Mouse (Mus musculus) layer of hippocampus, postnatal 25 days (tissue): ENCODE data around the gene Ptf1a. TPM values are rescaled to one million over a fixed set of nuclear protein-coding genes. Genes with fewer than 3 reads are reported as not detected.

Experiments used
- DNase-seq, 2 experiments: peaks; one replicate each; pipeline ENCODE4 v3.0.0; 2022; ENCODE audit warnings: mixed read lengths in 2 of 2, low spot score in 1 of 2; ENCODE audit errors: extremely low spot score in 1 of 2
- total RNA-seq, 2 experiments: library from RNA; stranded (reverse); gene quantifications; 2 replicates each; pipeline ENCODE4 v1.2.3; 2021

Gene Ptf1a
- total RNA-seq, 2 experiments from 2014 or later: not detected

DNA sequence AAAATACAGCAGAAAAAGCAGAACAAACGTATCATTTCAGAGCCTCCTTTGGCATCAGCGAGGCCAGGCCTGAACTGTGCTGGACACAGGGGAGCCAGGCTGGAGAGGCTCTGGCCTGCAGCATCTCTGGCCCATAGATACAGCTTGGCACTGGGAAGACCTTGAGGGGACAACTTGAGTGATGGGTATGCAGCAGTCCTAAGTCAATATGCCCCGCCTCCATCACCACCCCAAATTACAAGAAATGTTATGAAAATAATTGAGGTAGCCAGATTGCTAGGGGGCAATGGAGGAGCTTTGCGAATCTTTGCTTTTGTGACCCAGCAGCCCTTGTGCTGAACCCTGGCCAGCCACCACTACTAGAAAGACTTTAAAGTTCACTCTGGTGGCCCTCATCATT is 3.8 kb downstream of the Ptf1a start:
- DNase-seq: no peak

DNA sequence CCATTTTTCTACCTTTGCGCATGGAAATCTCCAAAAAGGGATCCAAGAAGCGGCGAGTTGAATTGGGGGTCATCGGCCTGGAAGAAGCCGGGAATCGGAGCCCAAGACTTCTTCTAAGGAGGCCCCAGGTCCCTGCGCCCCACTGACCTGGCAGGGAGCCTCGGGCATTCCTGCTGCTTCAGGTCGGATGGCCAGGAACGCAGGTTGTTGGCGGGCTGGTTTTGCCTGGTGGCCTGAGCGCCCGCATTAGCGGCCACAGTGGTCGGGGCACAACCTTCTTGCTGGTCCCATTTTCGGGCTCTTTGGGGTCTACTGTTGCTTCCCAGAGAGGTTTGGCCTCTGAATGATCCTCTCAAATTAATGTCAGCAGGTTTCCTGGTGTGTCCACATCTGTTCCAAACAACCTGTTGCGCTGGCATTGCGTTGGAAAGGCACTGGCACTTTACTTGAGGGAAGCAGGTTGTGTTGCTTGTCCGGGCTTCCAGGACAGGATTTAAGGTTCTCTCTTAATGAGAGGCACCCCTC is 7.1 kb downstream of the Ptf1a start:
- DNase-seq: no peak

DNA sequence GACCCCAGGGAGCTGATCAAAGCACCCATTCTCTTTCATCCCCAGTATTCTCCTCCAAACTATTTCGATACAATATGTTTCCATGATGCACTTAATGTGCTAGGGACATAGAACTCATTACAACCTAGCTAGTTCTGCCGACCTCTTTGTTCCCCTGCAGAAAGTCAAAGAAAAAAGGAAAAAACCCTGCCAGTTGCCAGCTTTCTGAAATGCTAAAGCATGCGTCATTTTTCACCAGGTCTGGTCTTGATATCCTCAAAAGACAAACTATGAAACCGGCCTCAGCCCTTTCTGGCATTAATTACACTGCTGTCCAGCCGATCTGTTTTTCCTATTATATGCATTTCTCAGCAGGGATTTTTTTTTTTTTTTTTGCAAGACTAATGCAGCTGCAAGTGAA is 9.8 kb downstream of the Ptf1a start:
- DNase-seq: no peak

DNA sequence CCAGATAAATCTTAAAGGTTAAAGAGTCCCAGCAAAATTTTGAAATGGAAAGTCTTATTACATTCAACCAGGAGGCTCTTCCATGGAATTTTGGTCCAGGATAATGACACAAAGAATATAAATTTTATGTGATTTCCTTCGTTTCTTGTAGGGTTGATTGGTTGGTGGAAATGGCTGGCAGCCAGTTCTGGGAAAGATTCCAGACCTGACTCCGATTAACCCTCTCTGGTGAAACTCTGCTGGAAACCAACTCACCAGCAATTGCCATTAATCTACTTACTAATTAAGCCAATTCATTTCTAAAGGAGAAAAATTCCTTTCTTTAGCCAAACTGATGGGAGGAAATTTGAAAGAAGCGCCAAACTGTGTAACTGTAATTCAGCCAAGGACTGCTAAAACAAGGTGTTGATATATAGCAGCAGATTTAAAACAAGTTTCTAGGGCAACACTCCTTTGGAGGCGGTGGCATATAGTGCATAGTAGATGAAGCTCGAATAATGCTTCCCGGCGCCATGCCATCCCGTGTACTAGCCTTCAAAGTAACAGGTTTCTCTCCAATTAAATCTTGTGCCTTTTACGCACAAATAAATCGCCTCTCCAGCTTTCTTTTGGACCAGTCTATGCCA is 10.5 kb downstream of the Ptf1a start:
- no peak for DNase-seq

DNA sequence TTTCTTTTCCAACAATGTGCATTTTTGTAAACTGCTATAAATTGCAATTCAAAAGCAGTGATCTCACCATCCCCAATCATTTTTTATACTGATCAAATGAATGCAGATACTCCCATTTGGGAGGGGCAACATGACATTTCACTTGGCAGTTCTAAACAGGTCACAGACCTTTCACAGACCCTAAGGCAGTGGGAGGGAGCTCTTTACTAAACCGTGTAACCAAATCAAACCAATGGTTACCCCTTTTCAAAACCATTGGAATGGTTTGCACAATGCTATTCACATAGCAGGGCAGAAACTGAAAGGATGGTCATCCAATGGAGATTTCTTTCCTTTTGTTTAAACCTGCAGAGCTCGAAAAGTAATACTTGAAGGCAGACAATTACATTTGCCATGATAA is 13.3 kb downstream of the Ptf1a start:
- DNase-seq: no peak

DNA sequence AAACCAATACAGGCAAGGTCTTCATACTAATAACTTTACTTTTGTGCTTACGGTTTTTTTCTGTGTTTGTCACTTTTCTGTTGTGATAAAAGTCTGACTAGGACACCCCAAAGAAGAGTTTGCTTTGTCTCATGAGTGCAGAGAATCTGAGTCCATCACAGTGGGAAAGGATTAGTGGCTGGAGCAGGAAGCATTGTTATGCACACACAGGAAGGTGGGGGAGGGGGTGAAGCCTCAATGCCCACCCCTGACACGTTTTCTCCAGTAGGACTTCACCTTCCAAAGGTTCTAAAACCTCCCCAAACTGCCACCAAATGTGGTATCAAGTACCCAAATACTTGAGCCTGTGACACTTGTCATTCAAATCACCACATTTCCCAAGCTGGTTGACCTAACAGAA is 16.5 kb downstream of the Ptf1a start:
- DNase-seq: no peak

DNA sequence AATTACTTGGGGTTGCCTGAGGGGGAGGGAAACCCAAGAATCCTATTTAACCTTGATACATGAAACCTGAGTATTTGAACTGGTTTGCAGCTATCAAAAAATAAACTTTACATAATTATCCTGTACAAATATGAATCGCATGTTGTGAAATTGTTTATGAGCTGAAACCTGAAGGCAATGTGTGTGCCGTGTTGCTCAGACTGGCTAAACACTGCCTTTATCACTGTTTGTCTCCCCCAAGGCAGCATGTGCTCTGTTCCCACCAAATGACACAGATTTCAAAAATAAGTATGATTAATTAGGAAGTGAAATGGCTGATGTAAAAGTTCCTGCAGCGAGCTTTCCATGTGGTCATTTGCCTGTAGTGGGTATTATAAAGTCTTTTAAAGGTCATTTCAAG is 44.8 kb downstream of the Ptf1a start:
- no peak for DNase-seq

Other genes starting within 250 kb of the Ptf1a start
- gene Armc3, start 246.4 kb upstream of the Ptf1a start, total RNA-seq: under 1 TPM; 0.39 to 0.66 TPM
- 10 to 100 TPM; 23.5 to 29.4 TPM for gene Msrb2, start 74.2 kb upstream of the Ptf1a start, total RNA-seq
- gene 4921504E06Rik, start 108.3 kb downstream of the Ptf1a start, total RNA-seq: not detected
- gene Otud1, start 212.1 kb downstream of the Ptf1a start, total RNA-seq: 10 to 100 TPM; 12.3 TPM